Mouse (Mus musculus) ES-E14 (cell line): ENCODE measurements around the gene Slc16a5.

ENCODE experiments used
- CHD2 ChIP-seq: IDR thresholded peaks from 2 replicates; pipeline ENCODE4 v1.6.1; 2014; ENCODE audit warnings: mild to moderate bottlenecking, low read depth, low read length, inconsistent platforms
- HCFC1 ChIP-seq: IDR thresholded peaks from 2 replicates; pipeline ENCODE4 v1.6.1; 2012; ENCODE audit warnings: low read length, inconsistent platforms, borderline replicate concordance; ENCODE audit not compliant: insufficient read depth
- MAFK ChIP-seq: IDR thresholded peaks from 2 replicates; pipeline ENCODE4 v1.6.1; 2014; ENCODE audit warnings: mild to moderate bottlenecking, low read depth, low read length, inconsistent platforms; ENCODE audit not compliant: insufficient read depth
- ZC3H11A ChIP-seq: IDR thresholded peaks from 2 replicates; pipeline ENCODE4 v1.6.1; 2012; ENCODE audit warnings: low read depth, mild to moderate bottlenecking, inconsistent platforms, low read length, borderline replicate concordance
- ZNF384 ChIP-seq: IDR thresholded peaks from 2 replicates; pipeline ENCODE4 v1.6.1; 2012; ENCODE audit warnings: low read depth, low read length, inconsistent platforms

DNA sequence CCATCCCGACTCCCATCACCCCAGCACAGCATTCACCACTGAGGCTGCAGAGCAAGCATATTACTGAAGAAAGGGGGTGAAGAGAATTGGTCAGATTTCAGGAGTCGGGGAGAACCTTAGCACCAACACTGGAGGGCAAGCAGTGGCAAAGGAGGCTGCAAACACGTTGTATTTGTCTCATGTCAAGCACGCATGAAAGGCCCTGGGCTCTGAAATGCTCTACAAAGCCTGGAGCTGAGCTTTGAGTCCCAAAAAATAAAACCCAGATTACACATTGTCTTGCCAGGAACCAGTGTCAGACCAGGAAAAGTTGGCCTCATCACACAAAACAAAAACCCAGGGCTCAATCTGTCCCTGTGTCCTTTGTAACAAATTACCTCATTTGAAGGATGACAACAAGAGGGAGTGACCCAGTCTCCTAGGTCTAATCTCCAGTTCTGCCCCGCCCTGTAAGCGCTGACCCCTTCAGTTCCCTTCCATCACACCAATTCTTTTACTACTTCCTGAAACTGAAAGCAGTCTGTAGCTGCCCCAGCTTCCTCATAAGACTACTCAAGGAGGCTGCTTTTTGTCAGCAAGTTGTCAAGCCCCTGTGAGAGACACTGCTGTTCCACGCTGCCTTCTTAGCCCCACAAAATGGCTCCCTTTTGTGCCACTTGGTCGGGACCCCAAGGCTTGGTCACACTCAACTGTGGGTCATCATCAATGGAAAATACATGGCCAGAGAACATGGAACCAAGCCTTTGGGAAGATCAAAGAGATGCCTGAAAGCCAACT, 50.3 kb downstream of the Slc16a5 start:
- TF ChIP-seq ZNF384: no peak
- no peak for TF ChIP-seq ZC3H11A
- no peak for TF ChIP-seq CHD2
- TF ChIP-seq HCFC1: no peak
- no peak for TF ChIP-seq MAFK
